Mouse (Mus musculus) stomach, postnatal 0 days (tissue): ENCODE results near the gene Rcor1. TPM values are rescaled to one million over a fixed set of nuclear protein-coding genes. Genes with fewer than 3 reads are reported as not detected.

Experiments
- ATAC-seq: fragments of 200-750 bp; cut with Nextera tagmentation; 2 replicates; pipeline ENCODE4 v1.8.0; 2017; ENCODE audit not compliant: low FRiP score, low TSS enrichment
- DNase-seq: peaks from one replicate; pipeline ENCODE4 v3.0.0-alpha.2; 2016; ENCODE audit warnings: low spot score
- H3K27ac ChIP-seq: fragments of 300-500 bp; sonication (generic); replicated peaks from 2 replicates; pipeline ENCODE4 v1.5.1; 2014; ENCODE audit warnings: mild to moderate bottlenecking, control low read depth
- H3K27me3 ChIP-seq: fragments of 300-500 bp; sonication (generic); 2 replicates; pipeline ENCODE4 v1.6.1; 2014; ENCODE audit warnings: low read length; ENCODE audit not compliant: control insufficient read depth, insufficient read depth
- H3K36me3 ChIP-seq: fragments of 300-500 bp; sonication (generic); 2 replicates; pipeline ENCODE4 v1.6.1; 2014; ENCODE audit warnings: low read length, mixed read lengths; ENCODE audit not compliant: control insufficient read depth, insufficient read depth
- H3K4me1 ChIP-seq: fragments of 300-500 bp; sonication (generic); replicated peaks from 2 replicates; pipeline ENCODE4 v1.6.1; 2014; ENCODE audit warnings: antibody characterized with exemption; ENCODE audit not compliant: control insufficient read depth, insufficient read depth
- H3K4me2 ChIP-seq: fragments of 300-500 bp; sonication (generic); replicated peaks from 2 replicates; pipeline ENCODE4 v1.6.1; 2014; ENCODE audit warnings: low read depth, mild to moderate bottlenecking, control low read depth, moderate library complexity
- H3K4me3 ChIP-seq: fragments of 300-500 bp; sonication (generic); 2 replicates; pipeline ENCODE4 v1.5.1; 2014; ENCODE audit warnings: low read depth, low read length, control low read depth
- H3K9ac ChIP-seq: fragments of 300-500 bp; sonication (generic); 2 replicates; pipeline ENCODE4 v1.6.1; 2014; ENCODE audit warnings: mild to moderate bottlenecking, low read length, control low read depth, mixed read lengths
- H3K9me3 ChIP-seq: fragments of 300-500 bp; sonication (generic); 2 replicates; pipeline ENCODE4 v1.6.1; 2016; ENCODE audit warnings: low read length; ENCODE audit not compliant: control insufficient read depth
- CTCF ChIP-seq: IDR thresholded peaks from 2 replicates; pipeline ENCODE4 v1.5.1; 2016; ENCODE audit warnings: antibody characterized with exemption, low read depth, mild to moderate bottlenecking, moderate library complexity
- EP300 ChIP-seq: optimal IDR thresholded peaks from 2 replicates; pipeline ENCODE3; 2016; ENCODE audit warnings: antibody characterized with exemption
- WGBS: fragments of 180-500 bp; shearing (Covaris S2); extraction: QIAGEN DNeasy Blood & Tissue Kit; methylation state at CpG from one replicate; pipeline ENCODE4 v1.1.7; 2014; 5-methylcytosine and 5-hydroxymethylcytosine counted together
- polyA plus RNA-seq: library from polyadenylated mRNA; unstranded; fragments of >200 nt; fragmentation: Nextera tagmentation; extraction: Ambion mirVana; gene quantifications from 2 replicates; pipeline ENCODE4 v1.2.1, GENCODE M21; 2015

Rcor1 gene
- polyA plus RNA-seq, 1 experiment from 2014 or later = 7.9 TPM

DNA sequence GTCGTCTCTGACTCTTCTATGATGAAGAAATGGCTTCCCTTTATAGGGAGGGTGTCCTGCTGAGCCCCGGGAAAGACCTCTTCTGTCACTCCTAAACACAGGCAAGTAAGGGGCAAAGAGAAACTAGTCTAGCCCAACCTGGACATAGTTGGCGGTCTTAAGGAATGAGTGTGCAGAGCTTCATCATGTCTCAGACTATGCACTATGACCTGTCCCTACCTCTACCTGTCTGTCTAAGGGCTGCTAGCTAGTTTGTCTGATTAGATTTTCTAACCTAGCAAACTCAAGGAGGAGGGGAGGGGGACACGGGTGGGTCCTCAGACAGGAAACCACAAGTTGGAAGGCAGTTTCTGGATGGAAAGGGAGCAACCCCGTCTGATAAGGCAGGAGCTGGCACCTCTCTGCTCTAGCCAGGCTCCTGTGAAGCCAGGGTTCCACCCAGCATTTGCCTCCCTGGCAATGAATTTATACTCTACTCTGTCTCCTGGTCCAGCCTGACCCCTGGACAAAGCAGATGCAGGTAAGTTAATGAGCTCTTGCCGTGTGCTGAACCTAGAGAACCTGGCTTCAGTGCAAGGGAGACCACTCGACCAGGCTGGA is 9.8 kb upstream of the Rcor1 start:
- Histone ChIP-seq H3K27ac (no peak overlapping the region), H3K36me3 (no peaks in the 10 kb centered on the region), H3K4me1 (no peaks in the 10 kb centered on the region), H3K4me3 (no peak overlapping the region), H3K9ac (no peak overlapping the region), H3K4me2 (no peak overlapping the region), H3K27me3 (no peaks in the 10 kb centered on the region), H3K9me3 (no peaks in the 10 kb centered on the region)
- TF ChIP-seq CTCF = no peak
- no peak for TF ChIP-seq EP300
- ATAC-seq (no peak), DNase-seq (no peak)
- 67% methylated on average over 7 of the region's 7 CpGs for WGBS

DNA sequence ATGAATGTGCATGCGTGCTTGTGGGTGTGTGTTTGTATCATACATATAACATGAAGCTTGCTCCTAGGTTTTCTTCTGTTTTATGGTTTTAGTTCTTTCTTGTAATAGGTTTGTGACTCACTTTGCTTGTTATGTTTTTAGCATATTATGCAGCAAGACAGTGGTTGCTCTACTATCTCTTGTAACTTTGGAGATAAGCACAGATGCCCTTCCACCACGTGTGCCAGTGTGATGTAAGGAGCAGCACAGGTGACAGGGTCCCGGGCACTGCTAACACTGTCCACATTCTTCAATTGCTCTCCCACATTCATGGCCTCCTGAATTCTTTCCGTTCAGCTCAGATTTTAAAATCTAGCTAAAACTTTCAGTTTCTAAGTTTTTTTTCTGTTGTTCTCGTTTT is 6.3 kb upstream of the Rcor1 start:
- no peak overlapping the region for H3K4me2 ChIP-seq
- no peak overlapping the region for H3K27ac ChIP-seq
- 78% methylated on average over 5 of the region's 5 CpGs for WGBS
- H3K36me3 ChIP-seq = no peaks in the 10 kb centered on the region
- ATAC-seq (no peak), DNase-seq (no peak)
- no peak overlapping the region for H3K4me3 ChIP-seq
- no peaks in the 10 kb centered on the region for H3K4me1 ChIP-seq
- no peak overlapping the region for H3K9ac ChIP-seq
- H3K9me3 ChIP-seq = no peaks in the 10 kb centered on the region
- no peaks in the 10 kb centered on the region for H3K27me3 ChIP-seq
- no peak for TF ChIP-seq EP300
- no peak for TF ChIP-seq CTCF

DNA sequence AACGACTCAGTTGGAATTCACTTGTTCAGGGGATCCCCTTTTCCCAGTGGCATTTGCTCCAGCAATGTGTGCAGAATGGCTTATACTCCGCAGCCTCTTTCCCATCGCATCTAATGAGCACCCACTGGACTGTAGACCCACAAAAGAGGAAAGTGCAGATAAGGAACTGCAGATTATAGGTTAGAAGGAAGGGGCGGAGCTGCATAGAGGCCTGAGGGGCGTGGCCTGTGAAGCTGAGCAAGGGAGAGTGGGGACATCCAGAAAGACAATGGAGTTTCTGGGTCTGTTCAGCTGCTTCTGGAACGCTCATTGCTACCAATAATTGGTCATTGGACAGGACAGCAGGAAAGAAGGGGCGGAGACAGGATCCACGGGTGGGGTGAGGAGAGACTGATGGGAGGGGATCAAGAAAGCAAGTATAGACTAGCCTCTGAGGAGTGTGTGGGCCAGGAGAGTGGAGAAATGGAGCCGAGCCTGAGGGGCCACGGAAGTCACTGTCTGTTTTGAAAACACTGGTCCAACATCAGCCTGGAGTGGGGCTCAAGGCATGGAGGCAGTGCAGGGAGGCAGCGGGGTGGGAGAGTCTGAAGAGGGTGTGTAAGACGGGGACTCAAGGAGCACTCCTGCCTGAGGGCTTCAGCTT is 3.8 kb upstream of the Rcor1 start:
- no peaks in the 10 kb centered on the region for H3K9me3 ChIP-seq
- no peak overlapping the region for H3K4me2 ChIP-seq
- no peaks in the 10 kb centered on the region for H3K36me3 ChIP-seq
- no peaks in the 10 kb centered on the region for H3K27me3 ChIP-seq
- no peak overlapping the region for H3K4me3 ChIP-seq
- H3K9ac ChIP-seq = no peak overlapping the region
- ATAC-seq (no peak), DNase-seq (peak; percentile 36)
- H3K4me1 ChIP-seq = no peaks in the 10 kb centered on the region
- 0 out of 2 replicates have a peak overlapping the region, but pooled peaks have one; percentile 13 for H3K27ac ChIP-seq
- WGBS = 54% methylated on average over 12 of the region's 12 CpGs
- TF ChIP-seq CTCF = no peak
- TF ChIP-seq EP300 = no peak

DNA sequence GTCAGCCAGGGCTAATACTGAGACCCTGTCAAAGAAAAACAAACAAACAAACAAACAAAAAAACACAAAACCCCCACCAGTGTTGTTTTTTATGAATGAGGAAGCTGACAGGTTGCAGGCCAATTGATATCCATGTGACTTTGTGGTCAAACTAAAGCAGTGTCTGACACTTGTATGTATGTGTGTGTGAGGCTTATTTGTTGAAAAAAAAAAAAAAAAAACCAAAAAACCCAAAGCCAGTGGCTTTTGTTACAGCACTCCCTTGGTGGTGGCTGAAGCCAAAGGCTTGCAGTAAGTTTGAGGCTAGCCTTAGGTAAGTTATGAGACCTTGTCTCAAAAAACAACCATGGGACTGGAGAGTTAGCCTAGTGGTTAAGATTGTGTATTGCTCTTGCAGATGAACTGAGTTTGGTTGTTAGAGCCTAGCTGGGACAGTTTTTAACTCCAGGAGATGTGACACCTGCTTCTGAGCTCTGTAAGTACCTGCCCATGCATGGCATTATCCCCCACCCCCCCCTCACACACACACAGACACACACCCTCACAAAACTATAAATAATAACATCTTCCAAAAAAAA is 2.9 kb upstream of the Rcor1 start:
- no peak for ATAC-seq
- no peak overlapping the region for H3K27ac ChIP-seq

DNA sequence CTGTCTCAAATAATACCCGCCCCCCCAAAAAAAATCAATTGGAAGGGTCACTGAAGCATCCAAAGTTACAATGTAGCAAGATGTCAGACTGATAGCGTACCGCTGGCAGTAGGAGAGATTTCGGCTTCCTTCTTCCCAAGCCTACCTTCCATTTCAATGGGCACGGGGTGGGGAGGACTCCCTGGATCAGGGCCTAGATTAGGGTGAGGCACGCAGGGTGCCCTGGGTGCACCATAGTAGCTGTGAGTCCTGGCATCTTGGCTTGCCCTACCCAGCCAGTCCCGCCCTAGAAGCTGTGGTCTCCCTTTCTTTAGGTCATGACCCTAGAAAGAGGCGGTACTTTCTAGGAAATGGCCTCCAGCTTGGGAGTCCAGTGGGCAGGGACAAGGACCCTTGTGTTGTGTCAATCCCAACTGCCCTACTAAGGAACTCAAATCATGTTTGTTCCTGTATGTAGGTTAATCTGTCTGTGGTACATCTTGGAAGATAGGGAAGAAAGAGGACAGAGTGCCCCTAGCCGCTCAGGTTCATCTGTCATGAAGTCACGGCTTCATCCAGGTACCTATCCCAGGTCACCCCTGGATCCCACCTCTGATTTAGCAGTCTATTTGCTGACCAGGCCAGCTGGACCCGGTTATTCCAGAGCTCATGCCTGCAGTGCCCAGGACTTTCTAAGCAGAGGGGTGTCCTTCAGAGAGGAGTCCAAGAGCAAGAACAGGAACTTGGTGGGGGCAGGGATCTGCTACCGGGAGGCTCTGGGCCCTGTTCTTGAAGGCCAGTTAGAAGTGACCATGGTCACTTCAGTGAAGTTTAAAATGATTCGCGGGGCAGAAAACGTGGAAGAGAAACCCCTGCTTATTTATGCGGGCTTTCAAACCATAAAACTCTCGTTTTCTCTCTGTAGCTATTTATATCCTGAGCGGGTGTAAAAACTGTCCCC is 1.6 kb upstream of the Rcor1 start:
- Histone ChIP-seq H3K4me3 (peak overlapping the region; percentile 89), H3K36me3 (no peaks in the 10 kb centered on the region), H3K27me3 (no peaks in the 10 kb centered on the region), H3K9me3 (no peaks in the 10 kb centered on the region), H3K4me2 (peak overlapping the region; percentile 97), H3K9ac (peak overlapping the region; percentile 83), H3K27ac (peak overlapping the region; percentile 96), H3K4me1 (no peaks in the 10 kb centered on the region)
- ATAC-seq (no peak), DNase-seq (peak; percentile 60)
- TF ChIP-seq EP300 (no peak), CTCF (no peak)
- 40% methylated on average over 18 of the region's 18 CpGs for WGBS

More for the DNA sequence above, 2.9 kb upstream of the Rcor1 start:
- H3K4me1 ChIP-seq = no peaks in the 10 kb centered on the region
- no peak overlapping the region for H3K4me3 ChIP-seq
- no peaks in the 10 kb centered on the region for H3K36me3 ChIP-seq
- H3K4me2 ChIP-seq = no peak overlapping the region
- TF ChIP-seq EP300 = no peak
- peak; percentile 36 for TF ChIP-seq CTCF
- no peaks in the 10 kb centered on the region for H3K9me3 ChIP-seq
- DNase-seq = no peak
- no peaks in the 10 kb centered on the region for H3K27me3 ChIP-seq
- no peak overlapping the region for H3K9ac ChIP-seq
